ENCODE assay signal across 7 mouse cellular contexts in the genomic region with DNA sequence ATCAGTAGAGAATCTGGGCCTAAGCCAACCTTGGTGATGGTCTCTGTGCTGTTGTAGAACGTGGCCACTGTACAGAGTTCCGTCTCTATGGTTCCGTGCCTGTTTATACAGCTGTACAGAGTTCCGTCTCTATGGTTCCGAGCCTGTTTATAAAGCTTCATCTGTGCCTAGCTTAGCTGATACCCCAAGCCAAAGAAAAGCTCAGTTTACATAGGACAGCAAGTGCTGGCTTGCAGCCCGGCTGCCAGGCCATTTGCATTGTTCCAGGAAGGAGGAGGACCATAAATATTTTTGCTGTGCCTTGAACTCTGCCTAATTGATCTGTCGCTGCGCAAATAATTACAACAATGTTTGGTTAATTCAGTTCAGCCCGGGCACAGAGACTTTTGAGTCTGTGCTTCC. TPM values are rescaled to one million over a fixed set of nuclear protein-coding genes. Genes with fewer than 3 reads are reported as not detected.
A peak's percentile ranks its signal among the peaks of the same experiment; 100 is the strongest.
DNase-seq lines count a peak whose midpoint lies in the region; ATAC-seq lines count a peak whose summit lies in the region.

No protein-coding gene starts in this region.

- no peaks in the 10 kb centered on the region for H3K9me3 ChIP-seq in hindbrain, embryonic 11.5 days (ENCODE audit: control insufficient read depth, low read length)
- H3K9me3 ChIP-seq in liver, embryonic 16.5 days (replicated peaks; ENCODE audit: control insufficient read depth, low read length), result no peaks in the 10 kb centered on the region
- H3K9me3 ChIP-seq in neural tube, embryonic 15.5 days (replicated peaks), result no peaks in the 10 kb centered on the region

- WGBS in hindbrain, embryonic 11.5 days, result 56% methylated on average over 9 of the region's 9 CpGs
- 39% methylated on average over 9 of the region's 9 CpGs for WGBS in liver, embryonic 16.5 days (ENCODE audit: insufficient replicate concordance)
- 7% methylated on average over 9 of the region's 9 CpGs for WGBS in neural tube, embryonic 15.5 days

- no peaks in the 10 kb centered on the region for H3K27me3 ChIP-seq in hindbrain, embryonic 11.5 days (ENCODE audit: control insufficient read depth, insufficient read depth, low read length)
- no peaks in the 10 kb centered on the region for H3K27me3 ChIP-seq in liver, embryonic 16.5 days (ENCODE audit: control insufficient read depth, insufficient read depth, low read depth, low read length)
- H3K27me3 ChIP-seq in neural tube, embryonic 15.5 days (replicated peaks), result no peaks in the 10 kb centered on the region

- no peak overlapping the region for H3K4me3 ChIP-seq in hindbrain, embryonic 11.5 days (ENCODE audit: low read depth, low read length)
- no peak overlapping the region for H3K4me3 ChIP-seq in liver, embryonic 16.5 days (ENCODE audit: low read depth, low read length)
- peak overlapping the region; percentile 26 for H3K4me3 ChIP-seq in neural tube, embryonic 15.5 days (replicated peaks)

- H3K36me3 ChIP-seq in hindbrain, embryonic 11.5 days (ENCODE audit: control insufficient read depth, insufficient read depth, low read length), result no peaks in the 10 kb centered on the region
- no peaks in the 10 kb centered on the region for H3K36me3 ChIP-seq in liver, embryonic 16.5 days (ENCODE audit: control insufficient read depth, insufficient read depth)
- no peaks in the 10 kb centered on the region for H3K36me3 ChIP-seq in neural tube, embryonic 15.5 days

- DNase-seq in cerebellum, adult 9-11 months, result peak; percentile 29
- DNase-seq in forelimb bud, embryonic 11.5 days (ENCODE audit: low read depth, low spot score), result peak; percentile 45
- peak; percentile 36 for DNase-seq in hindbrain, embryonic 11.5 days (ENCODE audit: low spot score)
- peak; percentile 50 to 63 for DNase-seq in layer of hippocampus, adult 8-10 months (ENCODE audit: low spot score in 2 of 2)
- peak; percentile 40 to 60 for DNase-seq in urinary bladder, postnatal 36 days (ENCODE audit: low spot score in 2 of 2)

- no peak overlapping the region for H3K9ac ChIP-seq in hindbrain, embryonic 11.5 days (ENCODE audit: low read depth, low read length)
- no peak overlapping the region for H3K9ac ChIP-seq in liver, embryonic 16.5 days (ENCODE audit: low read depth, low read length)
- H3K9ac ChIP-seq in neural tube, embryonic 15.5 days (replicated peaks), result peak overlapping the region; percentile 21; the same call in 1 of the 2 replicates

- peak; percentile 68; the same call in 1 of the 2 replicates for ATAC-seq in hindbrain, embryonic 11.5 days (ENCODE audit: low FRiP score)
- peak; percentile 89 for ATAC-seq in liver, embryonic 16.5 days (ENCODE audit: low read depth)
- peak; percentile 96 for ATAC-seq in neural tube, embryonic 15.5 days (ENCODE audit: low FRiP score)

- no peak overlapping the region for H3K4me2 ChIP-seq in hindbrain, embryonic 11.5 days (replicated peaks; ENCODE audit: low read depth, low read length)
- no peak overlapping the region for H3K4me2 ChIP-seq in liver, embryonic 16.5 days (ENCODE audit: low read depth, low read length)
- peak overlapping the region; percentile 49 for H3K4me2 ChIP-seq in neural tube, embryonic 15.5 days

- no peaks in the 10 kb centered on the region for H3K4me1 ChIP-seq in hindbrain, embryonic 11.5 days (replicated peaks; ENCODE audit: control insufficient read depth, insufficient read depth, low read length)
- no peaks in the 10 kb centered on the region; the same call in 1 of the 2 replicates for H3K4me1 ChIP-seq in liver, embryonic 16.5 days (ENCODE audit: control insufficient read depth, low read depth, low read length)
- H3K4me1 ChIP-seq in neural tube, embryonic 15.5 days, result peaks cover 9% of the 10 kb centered on the region; the same call in 1 of the 2 replicates

- H3K27ac ChIP-seq in hindbrain, embryonic 11.5 days (ENCODE audit: low read depth, low read length), result no peak overlapping the region
- H3K27ac ChIP-seq in liver, embryonic 16.5 days (ENCODE audit: low read length), result peak overlapping the region; percentile 53
- peak overlapping the region; percentile 65 for H3K27ac ChIP-seq in neural tube, embryonic 15.5 days (replicated peaks)

RNA-seq across cellular contexts. Expression of a gene that starts 15.7 kb away (rescaled TPM):
- not detected in 2 replicates for polyA plus RNA-seq in hindbrain, embryonic 11.5 days (2014; fragmentation: Nextera tagmentation; extraction: Ambion mirVana)
- total RNA-seq in layer of hippocampus, adult 8-10 months (2022), result 10 to 100 TPM in 2 of 4 experiments, 1 to 10 TPM in 2; 7.2 to 13.6 (median 10.1) TPM
- polyA plus RNA-seq in liver, embryonic 16.5 days (2015; fragmentation: Nextera tagmentation; extraction: Ambion mirVana), result 47.2 and 49.7 TPM in 2 replicates
- 3.5 and 4.8 TPM in 2 replicates for polyA plus RNA-seq in neural tube, embryonic 15.5 days (2015; fragmentation: Nextera tagmentation; extraction: Ambion mirVana)

RNA-seq across cellular contexts. Expression of a gene that starts 26.2 kb away (rescaled TPM):
- polyA plus RNA-seq in hindbrain, embryonic 11.5 days (2014; fragmentation: Nextera tagmentation; extraction: Ambion mirVana), result not detected in 2 replicates
- not detected for total RNA-seq in layer of hippocampus, adult 8-10 months (2022)
- polyA plus RNA-seq in liver, embryonic 16.5 days (2015; fragmentation: Nextera tagmentation; extraction: Ambion mirVana), result 0.24 and 0.27 TPM in 2 replicates
- 0.70 TPM in 1 of 2 replicates, not detected in the other for polyA plus RNA-seq in neural tube, embryonic 15.5 days (2015; fragmentation: Nextera tagmentation; extraction: Ambion mirVana)
